Mouse (Mus musculus): ENCODE measurements around the gene Wfdc21.

Gene Wfdc21

GRCm38 (mm10) chr11:83802166-83802565, 55.4 kb downstream of the Wfdc21 start:
- DNase-seq (ENCODE audit: extremely low spot score): peak; percentile 32
